Mouse (Mus musculus) v-Abl transformed pro-B cells (cell line): ENCODE measurements around the gene Gm21411.
"Not testable (repeated sequence)": the region's sequence is repeated elsewhere in the genome, so short reads cannot be mapped to it uniquely, and the experiment has no call there.

Experiments used
- in situ Hi-C, 2 experiments: fragments of 400-800 bp; cut with MboI; formaldehyde crosslinking; loops; one replicate each; pipeline ENCODE4 v1.15.1; 2025; ENCODE audit not compliant: unreplicated experiment in 2 of 2

The Gm21411 gene

GRCm38 (mm10) chr4:146909386-146910137, at the start of gene Gm21411:
TSS of gene Gm21411 (minus strand) at chr4:146909590.
- in situ Hi-C loops, result not testable (repeated sequence)

GRCm38 (mm10) chr4:146941691-146942090, 32.3 kb upstream of the Gm21411 start:
- in situ Hi-C loops, result not testable (repeated sequence)

GRCm38 (mm10) chr4:146932311-146933082, 23.1 kb upstream of the Gm21411 start:
- in situ Hi-C loops, result no loop called here

- in situ Hi-C loops, result no loop called here
Observed at GRCm38 (mm10) chr4:146915196-146915595, 5.8 kb upstream of the Gm21411 start.

- in situ Hi-C loops, result not testable (repeated sequence)
Observed at GRCm38 (mm10) chr4:146908131-146908530, 1.3 kb downstream of the Gm21411 start.

- in situ Hi-C loops, result not testable (repeated sequence)
Observed at GRCm38 (mm10) chr4:146904782-146905181, 4.6 kb downstream of the Gm21411 start.

- in situ Hi-C loops, result not testable (repeated sequence)
Observed at GRCm38 (mm10) chr4:146903126-146903525, 6.3 kb downstream of the Gm21411 start.
